Mouse (Mus musculus): ENCODE results near the gene Fam129a.

Gene Fam129a

GRCm38 (mm10) chr1:151754881-151755659 is 184.1 kb downstream of the Fam129a start, which contains the start of gene Edem3:
Edem3 (plus strand) TSS chr1:151755371.
- DNase-seq: peak; percentile 95 to 97

- DNase-seq: no peak
These were observed 184.9 kb downstream of the Fam129a start for GRCm38 (mm10) chr1:151755660-151756424.

GRCm38 (mm10) chr1:151756425-151756728 is 185.4 kb downstream of the Fam129a start:
- DNase-seq: no peak

GRCm38 (mm10) chr1:151758301-151758700 is 187.3 kb downstream of the Fam129a start:
- DNase-seq: no peak

- no peak for DNase-seq
These were observed 188.0 kb downstream of the Fam129a start for GRCm38 (mm10) chr1:151758991-151759390.

- no peak for DNase-seq
These were observed 193.2 kb downstream of the Fam129a start for GRCm38 (mm10) chr1:151764236-151764635.

GRCm38 (mm10) chr1:151766166-151766565 is 195.2 kb downstream of the Fam129a start:
- DNase-seq: no peak

GRCm38 (mm10) chr1:151766976-151767654 is 196.1 kb downstream of the Fam129a start:
- no peak for DNase-seq

- no peak for DNase-seq
These were observed 198.4 kb downstream of the Fam129a start for GRCm38 (mm10) chr1:151769200-151769913.

Data from thymus, adult 18-20 months (tissue).